Mouse (Mus musculus): ENCODE data around the gene Mlip. TPM values are rescaled to one million over a fixed set of nuclear protein-coding genes. Genes with fewer than 3 reads are reported as not detected.

Mlip gene
- polyA plus RNA-seq (2021; fragmentation: Nextera tagmentation), result 46.7 and 52.3 TPM in 2 replicates
- long read RNA-seq, experiment 1, partial matches to known transcripts, result 6 of 28 reads
- long read RNA-seq, experiment 1, other reads (novel, unspliced or antisense), result 21 of 28 reads
- long read RNA-seq, experiment 2, partial matches to known transcripts, result 2 of 41 reads
- long read RNA-seq, experiment 2, other reads (novel, unspliced or antisense), result 36 of 41 reads

DNA sequence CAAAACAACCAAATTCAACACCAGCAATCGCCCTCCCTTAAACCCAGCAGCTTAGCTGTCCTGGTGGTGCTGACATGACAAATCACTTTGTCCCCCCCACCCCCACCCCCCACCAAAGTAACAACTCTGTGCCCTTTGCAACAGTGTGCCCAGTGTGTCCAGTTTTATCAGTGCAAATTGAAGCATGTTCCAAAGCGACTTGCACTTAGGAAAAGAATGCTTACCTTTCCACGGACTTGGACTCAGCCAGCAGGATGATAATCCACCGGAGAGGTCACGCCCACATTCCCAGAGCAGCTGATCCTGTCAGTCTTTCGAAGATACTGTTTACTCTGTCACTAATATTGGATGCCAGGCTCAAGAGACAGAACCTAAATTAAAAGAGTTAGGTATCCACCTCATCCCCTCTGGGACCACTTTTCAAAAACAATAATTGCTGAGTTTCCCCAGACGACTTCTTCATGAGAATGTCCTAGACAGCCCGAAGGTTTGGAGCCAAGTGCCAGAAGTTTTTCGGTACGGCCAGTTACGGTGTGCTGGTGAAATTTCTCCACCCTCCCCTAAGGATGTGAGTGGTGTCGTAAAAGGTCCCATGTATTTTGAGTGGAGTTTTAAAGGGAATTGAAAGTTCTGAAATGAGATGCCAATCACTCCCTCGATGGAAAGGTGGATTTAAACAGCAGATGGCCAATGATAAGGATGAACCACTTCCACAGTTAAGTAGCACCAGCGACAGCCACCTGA is at the start of gene Mlip:
Gene Mlip, minus strand, starts transcription at position 538 of the 744 bp plus-strand sequence.

Other genes starting within 250 kb of the Mlip start
- 1.3 and 1.4 TPM in 2 replicates for gene Lrrc1, start 191.9 kb upstream of the Mlip start, polyA plus RNA-seq (2021; fragmentation: Nextera tagmentation)

All from layer of hippocampus, adult 6 months (tissue).